Mouse (Mus musculus): Measurements from ENCODE around the gene Ppm1h. TPM values are rescaled to one million over a fixed set of nuclear protein-coding genes. Genes with fewer than 3 reads are reported as not detected.
"Not testable (repeated sequence)": the region's sequence is repeated elsewhere in the genome, so short reads cannot be mapped to it uniquely, and the experiment has no call there.

Gene Ppm1h
- total RNA-seq, 2 experiments from 2014 or later = 78.2 to 78.5 TPM

DNA sequence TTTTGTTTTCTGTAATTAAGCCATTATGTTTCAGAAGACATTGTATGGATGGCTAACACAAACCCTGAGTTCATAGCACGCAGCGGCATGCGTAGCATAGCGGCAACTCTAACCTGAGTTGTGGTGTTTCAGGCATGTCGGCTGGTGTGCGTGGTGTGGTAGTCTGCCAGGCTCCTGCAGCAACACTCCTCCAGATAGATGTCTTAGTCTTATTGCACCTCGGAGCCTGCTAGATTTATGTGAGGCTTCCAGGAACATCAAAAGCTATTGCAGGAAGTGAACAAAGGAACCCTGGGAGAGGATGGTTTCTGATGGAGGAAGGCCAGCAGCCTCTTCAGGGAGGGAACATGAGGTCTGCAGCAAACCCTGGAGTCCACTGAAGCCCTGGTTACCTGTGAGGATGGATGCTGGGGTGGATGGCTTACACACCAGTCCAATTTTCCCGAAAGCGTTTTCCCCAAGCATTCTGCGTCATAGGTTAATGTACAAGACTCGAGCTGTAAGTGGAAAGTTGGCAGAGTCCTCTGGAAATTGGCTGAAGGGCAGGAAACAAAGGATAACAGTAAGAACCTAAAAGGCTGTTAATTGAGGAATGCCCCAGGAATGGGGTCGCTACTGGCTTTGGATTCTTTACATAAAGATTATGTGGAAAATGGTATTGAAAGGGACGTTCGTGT lies 239.2 kb downstream of the Ppm1h start:
- no peak for DNase-seq (ENCODE audit: extremely low spot score in 1 of 2, low spot score in 1 of 2)

DNA sequence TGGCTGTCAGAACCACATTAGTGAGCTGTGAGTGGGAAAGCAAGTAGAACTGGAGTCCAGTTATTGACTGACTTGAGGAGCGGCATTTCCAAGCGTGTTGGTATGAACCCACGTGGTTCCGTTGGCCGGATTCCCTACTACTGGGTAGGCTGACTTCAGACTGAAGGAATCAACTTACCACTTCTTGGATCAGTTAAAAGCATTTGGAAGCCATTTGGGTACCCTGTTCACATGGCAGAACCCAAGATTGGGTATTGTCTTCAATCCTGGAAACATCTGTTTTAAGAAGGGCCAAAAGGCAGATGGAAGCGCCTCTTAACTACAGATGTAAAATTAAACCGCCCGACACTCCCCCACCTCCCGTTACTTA lies 239.7 kb downstream of the Ppm1h start:
- DNase-seq (ENCODE audit: extremely low spot score in 1 of 2, low spot score in 1 of 2) = no peak

DNA sequence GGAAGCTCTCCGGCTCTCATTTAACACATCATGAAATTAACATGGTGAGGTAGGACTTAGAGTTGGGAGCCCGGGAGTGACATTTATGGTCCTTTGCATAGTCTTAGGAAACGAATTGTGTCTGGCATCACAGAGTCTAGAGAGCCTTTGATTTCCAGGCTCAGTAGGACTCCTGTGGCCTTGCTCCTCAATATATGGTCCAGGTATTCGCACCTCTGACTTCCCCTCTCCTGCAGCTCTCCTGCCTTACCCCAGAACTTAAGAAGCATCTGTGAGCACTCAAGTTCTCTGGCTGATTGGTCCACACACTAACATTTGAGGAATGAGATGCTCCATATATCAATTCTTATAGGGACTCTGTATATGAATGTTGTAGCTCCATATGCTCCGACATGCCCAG lies 240.2 kb downstream of the Ppm1h start:
- DNase-seq (ENCODE audit: extremely low spot score in 1 of 2, low spot score in 1 of 2) = no peak

DNA sequence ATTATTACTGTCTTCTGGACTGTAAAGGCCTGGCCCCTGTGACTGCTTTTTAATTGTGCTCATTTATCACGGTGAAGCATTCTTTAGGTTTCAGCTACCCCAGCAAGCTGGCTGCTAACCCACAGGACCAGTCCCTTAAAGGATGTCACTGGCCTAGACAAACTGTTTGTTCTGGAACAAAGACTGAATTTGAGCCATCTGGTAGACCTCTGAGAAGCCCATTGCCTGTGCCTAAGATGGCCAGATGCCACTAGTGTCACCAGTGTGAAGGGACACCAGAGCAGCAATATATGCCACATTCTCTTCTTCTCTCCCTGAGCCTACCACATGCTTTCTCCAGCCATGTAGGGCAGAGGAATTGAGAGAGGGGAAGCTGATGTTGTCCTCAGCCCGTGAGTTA lies 240.9 kb downstream of the Ppm1h start:
- no peak for DNase-seq (ENCODE audit: extremely low spot score in 1 of 2, low spot score in 1 of 2)

DNA sequence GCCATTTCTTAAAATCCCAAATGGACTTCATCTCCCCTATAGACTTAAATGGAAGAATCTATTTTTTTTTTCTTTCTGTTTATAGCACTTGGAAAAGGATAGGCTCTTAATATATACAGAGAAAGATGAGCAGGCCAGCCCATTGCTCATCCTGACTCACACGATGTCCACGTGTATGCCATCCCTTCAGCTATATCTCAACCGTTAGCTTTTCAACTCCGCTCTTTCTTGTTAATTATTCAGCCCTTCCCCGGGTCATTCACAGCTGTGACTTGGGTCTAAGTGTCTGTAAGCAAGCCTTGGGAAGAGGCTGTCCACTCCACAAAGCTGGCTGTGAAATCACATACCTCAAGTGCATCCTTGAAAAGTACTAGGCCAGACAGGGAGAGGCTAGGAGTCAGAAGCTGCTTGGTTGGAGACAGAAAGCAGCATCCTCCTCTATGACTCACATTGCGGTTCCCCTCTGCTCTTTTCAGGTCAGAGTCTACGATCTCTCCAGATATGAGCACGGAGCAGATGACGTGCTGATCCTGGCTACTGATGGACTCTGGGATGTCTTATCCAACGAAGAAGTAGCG lies 241.7 kb downstream of the Ppm1h start:
- DNase-seq (ENCODE audit: extremely low spot score in 1 of 2, low spot score in 1 of 2) = no peak

DNA sequence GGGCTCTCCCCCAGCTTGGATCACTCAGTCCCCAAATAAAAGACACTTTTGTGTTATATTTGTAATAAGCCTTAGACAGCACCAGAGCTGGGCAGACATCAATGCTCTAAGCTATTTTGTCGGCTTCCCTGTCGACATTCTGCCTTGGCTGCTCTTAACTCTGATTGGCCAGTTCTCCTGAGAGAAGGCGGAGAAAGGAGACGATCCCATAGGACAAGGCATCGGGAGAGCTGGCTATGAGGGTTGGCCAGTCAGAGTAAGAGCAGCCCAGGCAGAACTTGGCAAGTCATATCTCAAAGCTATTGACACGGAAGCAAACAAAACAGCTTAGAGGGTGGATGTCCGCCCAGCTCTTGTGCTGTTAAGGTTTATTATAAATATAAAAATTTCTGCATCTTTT lies 243.7 kb downstream of the Ppm1h start:
- DNase-seq (ENCODE audit: extremely low spot score in 1 of 2, low spot score in 1 of 2) = no peak

DNA sequence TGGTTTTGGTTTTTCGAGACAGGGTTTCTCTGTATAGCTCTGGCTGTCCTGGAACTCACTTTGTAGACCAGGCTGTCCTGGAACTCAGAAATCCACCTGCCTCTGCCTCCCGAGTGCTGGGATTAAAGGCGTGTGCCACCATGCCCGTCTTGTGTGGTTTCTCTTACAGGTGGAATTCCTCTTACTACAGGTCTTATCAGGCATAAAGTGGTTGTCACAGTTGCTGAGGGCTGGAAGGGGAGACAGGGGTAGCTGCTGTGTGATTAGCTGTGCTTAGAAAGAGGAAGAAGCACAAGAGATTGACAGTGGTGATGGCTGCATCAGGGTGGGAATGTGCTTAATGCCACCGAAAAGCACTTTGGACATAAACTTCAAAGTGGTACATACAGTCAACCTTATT lies 246.0 kb downstream of the Ppm1h start:
- DNase-seq (ENCODE audit: extremely low spot score in 1 of 2, low spot score in 1 of 2) = not testable (repeated sequence)

DNA sequence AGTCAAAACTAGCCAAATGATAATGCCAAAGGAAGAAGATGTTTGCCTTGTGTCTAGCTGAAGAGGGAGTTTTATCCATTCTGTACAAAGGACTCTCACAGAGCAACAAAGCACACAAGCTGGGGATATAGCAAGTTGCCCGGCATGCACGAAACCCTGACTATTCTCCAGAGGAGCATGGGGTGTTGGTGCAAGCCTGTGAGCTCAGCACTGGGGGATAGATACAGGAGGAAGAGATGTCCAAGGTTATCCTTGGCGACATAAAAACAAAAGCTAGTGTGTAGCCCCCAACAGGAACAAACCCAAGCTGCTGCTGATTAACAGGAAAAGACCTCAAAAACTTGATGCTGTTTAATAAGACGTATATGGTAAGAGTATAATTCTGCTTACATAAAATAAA lies 247.7 kb downstream of the Ppm1h start:
- no peak for DNase-seq (ENCODE audit: extremely low spot score in 1 of 2, low spot score in 1 of 2)

DNA sequence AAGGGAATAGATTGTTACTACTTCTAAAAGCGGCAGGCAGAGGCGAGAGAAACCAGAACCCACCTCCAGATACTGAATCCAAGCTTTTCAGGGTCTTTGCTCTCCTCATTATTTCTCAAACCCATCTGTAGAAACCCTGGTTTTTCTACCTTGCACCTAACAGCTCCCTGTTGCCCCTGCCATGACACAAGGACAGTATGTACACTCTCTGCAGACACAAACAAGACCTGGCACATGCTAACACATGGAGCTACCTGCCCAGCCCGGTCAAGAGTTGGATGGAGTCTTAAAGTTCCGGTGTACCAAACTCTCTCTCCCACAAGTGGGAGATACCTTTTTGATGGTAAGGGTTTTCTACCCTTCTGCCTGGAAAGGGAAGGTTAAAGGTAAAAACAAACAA lies 252.0 kb downstream of the Ppm1h start:
- no peak for DNase-seq (ENCODE audit: extremely low spot score in 1 of 2, low spot score in 1 of 2)

DNA sequence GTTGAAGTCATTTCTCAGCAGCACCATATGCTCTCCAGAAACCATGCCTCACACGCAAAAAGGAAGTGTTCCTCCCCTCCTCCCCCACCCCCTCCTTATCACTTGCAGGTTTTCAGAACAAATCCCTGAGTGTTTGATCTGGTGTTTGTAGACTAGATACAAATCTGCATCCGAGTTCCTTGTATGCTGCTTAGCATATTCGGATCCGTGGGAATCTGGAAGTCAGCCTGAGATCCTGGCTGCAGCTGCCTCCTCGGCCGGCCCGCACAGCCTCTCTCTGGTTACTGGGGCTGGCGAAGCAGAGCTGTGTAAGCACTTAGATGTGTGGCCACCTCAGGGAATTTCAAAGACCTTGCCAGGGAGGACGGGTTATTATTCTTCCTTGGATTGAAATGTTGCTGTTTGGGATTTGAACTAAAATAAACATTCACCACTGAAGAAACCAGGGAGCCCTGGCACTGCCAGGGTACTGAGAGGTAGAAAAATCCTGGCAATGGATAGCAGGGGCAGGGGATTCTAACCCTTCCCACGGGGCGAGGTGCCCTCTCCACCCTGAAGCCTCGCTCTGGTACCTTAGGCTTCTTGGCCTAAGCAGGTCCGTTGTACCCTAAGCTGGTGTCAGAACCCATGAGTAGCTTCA lies 252.8 kb downstream of the Ppm1h start:
- peak in 1 of 2 experiments; percentile 42 for DNase-seq (ENCODE audit: extremely low spot score in 1 of 2, low spot score in 1 of 2)

DNA sequence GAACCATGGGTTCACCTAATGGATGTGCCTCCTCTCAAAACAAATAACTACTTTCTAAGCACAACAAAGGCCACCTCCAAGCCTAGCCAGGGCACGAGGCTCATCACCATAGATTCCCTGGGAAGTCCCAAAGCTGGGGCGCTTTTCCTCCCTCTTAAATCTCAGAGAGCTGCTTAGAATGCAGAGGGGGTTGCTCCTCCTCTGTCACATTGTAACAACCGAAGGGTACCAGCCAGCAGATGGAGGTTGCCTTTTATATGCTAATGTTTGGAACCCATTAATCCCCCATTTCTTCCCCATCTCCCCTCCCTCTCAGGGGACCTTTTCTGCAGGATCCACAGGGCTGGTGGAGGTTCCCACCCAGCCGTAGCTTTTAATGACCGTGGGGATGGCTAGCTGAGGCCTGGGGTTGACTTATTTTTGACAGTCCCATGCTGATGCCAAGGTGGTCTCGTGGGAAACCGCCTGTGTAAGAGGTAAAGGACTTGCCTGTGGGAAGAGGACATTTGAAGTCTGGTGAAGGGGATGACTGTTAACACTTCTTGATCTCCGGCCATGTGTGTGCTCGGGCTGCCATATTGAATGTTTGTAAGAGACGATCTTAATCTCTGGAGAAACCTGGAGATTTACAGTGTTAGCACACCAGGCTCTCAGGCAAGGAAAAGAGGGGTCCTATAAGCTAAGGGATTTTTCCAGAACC lies 253.4 kb downstream of the Ppm1h start:
- DNase-seq (ENCODE audit: extremely low spot score in 1 of 2, low spot score in 1 of 2) = no peak

DNA sequence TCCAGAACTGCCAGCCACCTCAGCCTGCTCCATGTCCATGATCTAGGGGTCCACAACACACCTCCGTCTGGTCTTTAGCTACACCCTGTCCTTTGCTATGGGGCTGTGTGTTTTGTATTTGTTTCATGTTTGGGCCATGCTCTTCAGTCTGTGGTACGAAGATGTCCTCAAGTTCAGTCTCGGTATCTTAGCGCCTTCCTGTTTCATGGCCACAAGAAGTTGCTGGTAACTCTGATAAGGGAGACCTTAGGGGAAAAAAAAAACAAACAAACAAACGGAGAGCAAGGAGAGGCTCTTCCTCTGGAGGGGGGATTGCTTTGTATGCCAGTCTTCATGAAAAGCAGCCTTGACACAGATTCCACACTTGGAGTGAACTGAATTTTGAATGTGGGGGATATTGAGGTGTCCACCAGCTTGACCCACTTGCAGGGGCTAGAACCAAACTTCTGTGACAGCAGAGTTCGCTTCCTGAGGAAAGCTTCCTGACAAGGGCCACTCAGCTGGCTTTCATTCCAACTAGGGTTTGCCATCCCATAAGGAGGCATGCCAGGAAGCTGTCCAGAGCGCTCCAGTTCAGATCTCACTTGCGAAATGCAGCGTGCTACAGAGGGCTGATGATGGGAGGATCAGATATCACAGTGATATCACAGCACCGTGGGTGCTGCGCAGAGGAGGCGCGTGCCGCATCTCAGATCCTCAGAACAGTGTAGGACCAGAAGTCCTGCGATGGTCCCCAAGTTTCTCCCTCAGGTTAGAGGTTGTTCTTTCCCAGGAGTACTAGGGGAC lies 254.7 kb downstream of the Ppm1h start:
- DNase-seq (ENCODE audit: extremely low spot score in 1 of 2, low spot score in 1 of 2) = no peak

DNA sequence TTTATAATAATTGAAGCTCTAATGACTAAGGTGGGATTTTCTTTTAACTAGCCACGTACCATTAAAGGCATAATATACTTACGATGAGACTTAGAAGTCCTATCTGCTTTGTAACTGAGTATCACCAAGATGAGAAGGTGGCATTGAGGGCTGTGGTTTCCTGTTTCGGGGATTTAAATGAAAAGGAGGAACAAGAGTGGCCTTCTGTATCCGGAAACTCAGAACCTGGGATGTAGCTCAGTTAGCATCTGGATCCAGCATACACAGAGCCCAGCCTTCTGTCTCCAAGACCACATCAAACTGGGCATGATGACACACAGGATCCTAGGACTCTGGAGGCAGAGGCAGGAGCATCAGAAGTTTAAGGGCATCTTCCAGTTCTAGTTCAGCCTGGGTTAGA lies 256.8 kb downstream of the Ppm1h start:
- DNase-seq (ENCODE audit: extremely low spot score in 1 of 2, low spot score in 1 of 2) = not testable (repeated sequence)

DNA sequence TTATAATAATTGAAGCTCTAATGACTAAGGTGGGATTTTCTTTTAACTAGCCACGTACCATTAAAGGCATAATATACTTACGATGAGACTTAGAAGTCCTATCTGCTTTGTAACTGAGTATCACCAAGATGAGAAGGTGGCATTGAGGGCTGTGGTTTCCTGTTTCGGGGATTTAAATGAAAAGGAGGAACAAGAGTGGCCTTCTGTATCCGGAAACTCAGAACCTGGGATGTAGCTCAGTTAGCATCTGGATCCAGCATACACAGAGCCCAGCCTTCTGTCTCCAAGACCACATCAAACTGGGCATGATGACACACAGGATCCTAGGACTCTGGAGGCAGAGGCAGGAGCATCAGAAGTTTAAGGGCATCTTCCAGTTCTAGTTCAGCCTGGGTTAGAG lies 258.8 kb downstream of the Ppm1h start:
- not testable (repeated sequence) for DNase-seq (ENCODE audit: extremely low spot score in 1 of 2, low spot score in 1 of 2)

DNA sequence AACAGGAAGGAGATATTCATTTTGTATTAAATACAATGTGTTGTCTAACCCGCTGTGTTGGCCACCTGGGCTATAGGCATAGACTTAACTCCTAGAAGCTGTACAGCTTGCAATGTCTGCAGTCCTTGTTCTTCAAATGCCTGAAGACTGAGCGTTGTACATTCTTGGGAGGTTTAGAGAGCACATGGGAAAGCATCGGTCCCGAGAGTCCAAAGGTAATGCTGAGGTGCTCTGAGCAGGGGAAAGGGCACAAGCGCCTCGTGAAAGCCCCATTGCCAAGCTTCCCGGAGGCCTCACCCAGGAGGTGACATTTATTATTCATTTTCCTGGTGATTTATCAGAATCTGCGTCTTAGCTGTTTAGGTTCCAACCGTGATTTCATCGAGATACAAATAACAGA lies 261.0 kb downstream of the Ppm1h start:
- DNase-seq (ENCODE audit: extremely low spot score in 1 of 2, low spot score in 1 of 2) = no peak

DNA sequence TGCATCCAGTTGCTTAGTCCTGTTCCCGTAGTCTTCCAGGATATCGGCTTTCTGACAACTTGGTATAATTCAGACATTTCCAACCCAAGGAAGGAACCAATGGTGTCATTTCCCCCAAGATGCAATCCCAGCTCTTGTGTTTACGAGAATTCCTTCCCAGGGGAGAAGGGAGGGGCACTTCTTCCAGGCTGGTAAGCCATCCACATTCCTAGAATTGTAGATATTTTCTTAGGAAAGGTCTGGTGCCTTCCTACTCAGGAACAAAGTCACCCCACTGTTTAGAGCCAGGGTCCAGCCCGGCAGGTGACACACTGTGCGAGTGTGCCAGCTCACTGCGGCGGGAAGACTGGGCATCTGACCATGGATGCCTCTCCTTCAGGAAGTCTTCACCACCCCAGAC lies 264.2 kb downstream of the Ppm1h start:
- no peak for DNase-seq (ENCODE audit: extremely low spot score in 1 of 2, low spot score in 1 of 2)

DNA sequence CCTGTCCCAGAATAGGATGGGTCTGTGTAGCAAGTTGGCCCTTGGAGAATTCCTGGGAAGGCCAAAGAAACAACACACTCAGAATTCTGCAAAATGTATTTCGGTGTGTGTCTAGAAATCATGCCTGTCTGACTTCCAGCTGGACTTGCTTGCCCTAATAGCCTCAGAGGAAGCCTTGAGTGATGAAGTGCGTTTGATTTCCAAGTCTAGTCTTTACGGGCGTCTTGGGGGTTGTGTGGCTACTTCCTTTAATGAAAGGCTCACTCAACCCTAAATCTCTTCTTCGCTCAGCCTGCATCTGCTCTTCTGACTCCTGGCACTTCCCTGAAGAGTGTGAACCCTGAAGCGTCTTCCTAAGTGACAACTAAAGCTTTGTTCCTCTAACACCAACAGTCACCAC lies 265.3 kb downstream of the Ppm1h start:
- no peak for DNase-seq (ENCODE audit: extremely low spot score in 1 of 2, low spot score in 1 of 2)

DNA sequence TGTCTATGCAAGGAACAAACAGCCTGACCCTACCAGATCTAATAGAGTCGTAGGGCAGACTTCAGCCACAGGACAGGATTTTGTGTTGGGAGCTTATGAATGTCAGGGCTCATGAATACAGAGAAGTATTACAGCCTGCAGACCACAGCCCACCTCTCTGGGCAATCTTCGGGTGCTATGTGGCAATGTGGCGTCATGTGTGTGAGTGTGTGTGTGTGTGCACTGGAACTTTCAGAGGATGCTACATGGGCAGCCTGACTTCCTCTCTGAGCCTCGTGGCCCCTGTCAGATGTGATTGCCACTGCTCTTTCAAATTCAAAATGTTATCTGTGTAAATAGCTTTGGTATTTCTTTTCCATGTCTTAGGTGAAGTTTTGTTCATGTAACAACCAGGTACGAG lies 266.3 kb downstream of the Ppm1h start:
- no peak for DNase-seq (ENCODE audit: extremely low spot score in 1 of 2, low spot score in 1 of 2)

DNA sequence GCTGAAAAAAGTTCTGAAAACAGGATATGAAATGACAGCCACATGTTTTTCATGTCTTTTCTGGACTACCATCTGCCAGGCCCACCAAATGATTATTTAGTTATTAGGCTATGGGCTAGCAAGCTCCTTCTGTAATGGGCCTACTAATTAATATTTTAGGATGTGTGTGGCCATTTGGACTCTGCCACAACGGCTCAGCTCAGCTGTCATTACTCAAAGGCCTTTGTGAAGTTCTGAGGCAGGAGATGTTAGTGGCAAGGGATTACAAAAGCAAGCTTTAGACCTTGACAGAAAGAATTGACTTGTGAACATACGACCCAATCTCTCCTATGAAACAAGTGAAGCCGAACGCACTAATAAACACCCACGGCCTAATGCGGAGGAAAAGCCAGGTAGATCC lies 272.4 kb downstream of the Ppm1h start:
- DNase-seq (ENCODE audit: extremely low spot score in 1 of 2, low spot score in 1 of 2) = no peak

DNA sequence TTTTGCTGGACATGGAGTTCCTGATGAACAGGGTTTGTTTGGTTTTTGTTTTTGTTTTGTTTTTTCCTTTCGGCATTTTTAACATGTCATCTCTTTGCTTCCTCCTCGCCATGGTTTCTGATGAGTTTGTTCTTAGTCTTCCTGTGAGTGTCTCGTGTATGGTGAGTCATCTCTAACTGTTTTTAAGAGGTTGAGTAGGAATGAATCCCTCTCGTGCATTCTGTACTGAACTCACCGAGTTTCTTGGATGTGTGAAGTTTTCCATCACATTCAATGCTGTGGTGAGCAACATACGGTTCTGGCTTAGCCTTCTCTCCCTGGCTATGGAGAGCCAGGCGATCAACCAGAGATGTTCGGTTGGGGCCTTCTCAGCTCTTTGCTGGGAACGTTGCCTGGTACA lies 275.0 kb downstream of the Ppm1h start:
- DNase-seq (ENCODE audit: extremely low spot score in 1 of 2, low spot score in 1 of 2) = no peak

DNA sequence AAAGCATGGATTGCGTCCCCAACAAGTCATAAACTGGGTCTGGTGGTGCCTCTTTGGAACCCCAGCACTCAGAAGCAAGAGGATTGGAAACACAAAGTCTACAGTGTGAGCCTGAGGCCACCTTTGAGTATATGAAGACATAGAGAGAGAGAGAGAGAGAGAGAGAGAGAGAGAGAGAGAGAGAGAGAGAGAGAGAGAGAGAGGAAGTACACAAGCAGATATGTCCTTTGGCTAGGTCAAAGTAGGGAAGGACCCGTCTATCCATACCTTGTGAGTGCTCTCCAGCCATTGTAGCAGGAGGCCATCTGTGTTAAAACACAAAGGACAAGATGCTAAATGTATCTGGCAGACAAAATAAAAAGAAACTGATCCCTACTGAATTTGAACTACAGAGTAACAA lies 279.4 kb downstream of the Ppm1h start:
- no peak for DNase-seq (ENCODE audit: extremely low spot score in 1 of 2, low spot score in 1 of 2)
